ENCODE assay signal across 31 mouse cellular contexts in the genomic region with DNA sequence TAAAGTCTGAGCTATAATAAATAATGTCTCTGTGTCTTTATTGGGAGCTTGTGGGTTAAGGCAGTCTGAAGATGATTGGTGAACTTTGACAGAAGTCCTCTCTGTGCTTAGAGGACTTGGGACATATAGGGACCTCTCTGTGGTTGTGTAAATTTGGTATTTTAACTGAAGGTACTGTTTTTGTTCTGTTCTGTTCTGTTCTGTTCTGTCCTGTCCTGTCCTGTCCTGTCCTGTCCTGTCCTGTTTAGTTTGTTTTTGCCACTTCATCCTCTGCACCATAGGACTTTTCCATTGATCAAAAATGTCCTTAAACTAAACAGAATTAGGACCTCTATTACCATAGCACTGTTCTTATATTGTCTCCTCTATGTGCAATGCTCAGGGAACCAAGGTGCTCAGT. TPM values are rescaled to one million over a fixed set of nuclear protein-coding genes. Genes with fewer than 3 reads are reported as not detected.
"Had no signal": no experiment of that assay in that cellular context is flagged by ENCODE, and none has a peak within 500 bp of the region (broad histone marks: within the 10 kb centered on the region; RNA-seq: fewer than 3 reads in every experiment).

No protein-coding gene starts in this region.

- H3K27ac ChIP-seq: left cerebral cortex, adult 2 months; limb, embryonic 10.5 days; limb, embryonic 12.5 days; limb, embryonic 13.5 days; limb, embryonic 15.5 days; liver, embryonic 12.5 days; liver, embryonic 13.5 days; liver, embryonic 14.5 days; liver, embryonic 15.5 days; lung, embryonic 15.5 days; macrophage; midbrain, embryonic 10.5 days; midbrain, embryonic 12.5 days; midbrain, embryonic 13.5 days; midbrain, embryonic 15.5 days; neural tube, embryonic 12.5 days had no signal

- ATAC-seq: liver, embryonic 12.5 days; lung, postnatal 0 days; midbrain, embryonic 13.5 days; midbrain, embryonic 15.5 days; midbrain, embryonic 16.5 days had no signal

- H3K27me3 ChIP-seq: limb, embryonic 12.5 days; limb, embryonic 13.5 days; limb, embryonic 15.5 days; liver, embryonic 12.5 days; liver, embryonic 13.5 days; liver, embryonic 15.5 days; lung, embryonic 15.5 days; megakaryocyte, embryonic 14.5 days; midbrain, embryonic 12.5 days; midbrain, embryonic 13.5 days; midbrain, embryonic 15.5 days; neural tube, embryonic 12.5 days had no signal

- H3K4me2 ChIP-seq: limb, embryonic 12.5 days; limb, embryonic 13.5 days; limb, embryonic 15.5 days; liver, embryonic 12.5 days; liver, embryonic 13.5 days; liver, embryonic 15.5 days; lung, embryonic 14.5 days; lung, embryonic 15.5 days; midbrain, embryonic 11.5 days; midbrain, embryonic 12.5 days; midbrain, embryonic 13.5 days; midbrain, embryonic 15.5 days; neural tube, embryonic 12.5 days had no signal

- DNase-seq: left cerebral cortex, postnatal 4 days; liver; liver, embryonic 13.5 days; lung, adult 18-20 months; lung, adult 2 months; lung, embryonic 14.5 days; lung, postnatal 10 days; lung, postnatal 14 days; lung, postnatal 36 days; lung, postnatal 4 days; midbrain, embryonic 14.5 days had no signal

- H3K36me3 ChIP-seq: limb, embryonic 10.5 days; limb, embryonic 12.5 days; limb, embryonic 13.5 days; limb, embryonic 15.5 days; liver, embryonic 12.5 days; liver, embryonic 13.5 days; liver, embryonic 15.5 days; lung, embryonic 15.5 days; midbrain, embryonic 10.5 days; midbrain, embryonic 12.5 days; midbrain, embryonic 13.5 days; midbrain, embryonic 15.5 days; neural tube, embryonic 12.5 days had no signal

- H3K4me1 ChIP-seq: limb, embryonic 12.5 days; limb, embryonic 15.5 days; liver, embryonic 12.5 days; liver, embryonic 13.5 days; liver, embryonic 15.5 days; lung, embryonic 15.5 days; megakaryocyte, embryonic 14.5 days; midbrain, embryonic 10.5 days; midbrain, embryonic 12.5 days; midbrain, embryonic 13.5 days; midbrain, embryonic 15.5 days; neural tube, embryonic 12.5 days had no signal

- H3K9me3 ChIP-seq: limb, embryonic 10.5 days; limb, embryonic 12.5 days; limb, embryonic 13.5 days; limb, embryonic 15.5 days; liver, embryonic 12.5 days; liver, embryonic 13.5 days; liver, embryonic 15.5 days; lung, embryonic 15.5 days; midbrain, embryonic 10.5 days; midbrain, embryonic 12.5 days; midbrain, embryonic 13.5 days; midbrain, embryonic 15.5 days; neural tube, embryonic 12.5 days had no signal

- H3K4me3 ChIP-seq: left cerebral cortex, adult 2 months; limb, embryonic 10.5 days; limb, embryonic 12.5 days; limb, embryonic 13.5 days; limb, embryonic 15.5 days; liver, embryonic 12.5 days; liver, embryonic 13.5 days; liver, embryonic 15.5 days; lung, embryonic 15.5 days; megakaryocyte, embryonic 14.5 days; midbrain, embryonic 10.5 days; midbrain, embryonic 12.5 days; midbrain, embryonic 13.5 days; midbrain, embryonic 15.5 days; myocyte; neural tube, embryonic 12.5 days had no signal

- H3K9ac ChIP-seq: limb, embryonic 12.5 days; limb, embryonic 13.5 days; limb, embryonic 15.5 days; liver, embryonic 12.5 days; liver, embryonic 13.5 days; liver, embryonic 14.5 days; liver, embryonic 15.5 days; lung, embryonic 14.5 days; lung, embryonic 15.5 days; midbrain, embryonic 12.5 days; midbrain, embryonic 13.5 days; midbrain, embryonic 15.5 days; neural tube, embryonic 12.5 days had no signal

RNA-seq across cellular contexts. Expression of a gene that starts 24.6 kb away (rescaled TPM):
- polyA plus RNA-seq: macrophage had no signal
